Mouse (Mus musculus) spleen, adult 12 weeks (tissue): ENCODE measurements around the gene Spout1.

Experiments used
- DNase-seq: peaks from one replicate; pipeline ENCODE4 v3.0.0; 2022; ENCODE audit warnings: low spot score

Spout1 gene

GRCm38 (mm10) chr2:30177700-30178675 is at the start of gene Spout1:
TSS of gene Spout1 (minus strand) at chr2:30178459.
- peak; percentile 91 for DNase-seq

GRCm38 (mm10) chr2:30216293-30216692 is 38.0 kb upstream of the Spout1 start:
- DNase-seq, result no peak

- no peak for DNase-seq
Observed at GRCm38 (mm10) chr2:30215493-30215892, 37.2 kb upstream of the Spout1 start.

GRCm38 (mm10) chr2:30214745-30215144 is 36.5 kb upstream of the Spout1 start:
- no peak for DNase-seq

- no peak for DNase-seq
Observed at GRCm38 (mm10) chr2:30212951-30213350, 34.7 kb upstream of the Spout1 start.

GRCm38 (mm10) chr2:30212169-30212545 is 33.9 kb upstream of the Spout1 start:
- DNase-seq, result no peak

- no peak for DNase-seq
Observed at GRCm38 (mm10) chr2:30211408-30212168, 33.3 kb upstream of the Spout1 start.

GRCm38 (mm10) chr2:30207886-30208285 is 29.6 kb upstream of the Spout1 start:
- no peak for DNase-seq

GRCm38 (mm10) chr2:30207401-30207800 is 29.1 kb upstream of the Spout1 start:
- no peak for DNase-seq

GRCm38 (mm10) chr2:30205629-30206357 is 27.5 kb upstream of the Spout1 start, which contains the start of gene Kyat1:
TSS of gene Kyat1 (minus strand) at chr2:30205847.
- DNase-seq, result peak; percentile 85

- no peak for DNase-seq
Observed at GRCm38 (mm10) chr2:30205255-30205628, 27.0 kb upstream of the Spout1 start.

GRCm38 (mm10) chr2:30203439-30203838 is 25.2 kb upstream of the Spout1 start:
- DNase-seq, result peak; percentile 35

GRCm38 (mm10) chr2:30200388-30200925 is 22.2 kb upstream of the Spout1 start:
- no peak for DNase-seq

- DNase-seq, result no peak
Observed at GRCm38 (mm10) chr2:30199984-30200383, 21.7 kb upstream of the Spout1 start.

GRCm38 (mm10) chr2:30198021-30198420 is 19.8 kb upstream of the Spout1 start:
- no peak for DNase-seq

GRCm38 (mm10) chr2:30194656-30195055 is 16.4 kb upstream of the Spout1 start:
- no peak for DNase-seq

- DNase-seq, result no peak
Observed at GRCm38 (mm10) chr2:30191790-30192580, 13.7 kb upstream of the Spout1 start.

GRCm38 (mm10) chr2:30185681-30186080 is 7.4 kb upstream of the Spout1 start:
- DNase-seq, result no peak

- DNase-seq, result no peak
Observed at GRCm38 (mm10) chr2:30185276-30185675, 7.0 kb upstream of the Spout1 start.

- DNase-seq, result no peak
Observed at GRCm38 (mm10) chr2:30183721-30184120, 5.5 kb upstream of the Spout1 start.

GRCm38 (mm10) chr2:30182424-30182823 is 4.2 kb upstream of the Spout1 start:
- no peak for DNase-seq
